Mouse (Mus musculus) cerebellum, postnatal 36 days (tissue): Measurements from ENCODE around the gene Hps3.
"Not testable (repeated sequence)": the region's sequence is repeated elsewhere in the genome, so short reads cannot be mapped to it uniquely, and the experiment has no call there.

Experiments
- DNase-seq, 2 experiments: peaks; one replicate each; pipeline ENCODE4 v3.0.0; 2021 to 2022; ENCODE audit warnings: mixed read lengths in 2 of 2

Hps3 gene

GRCm38 (mm10) chr3:20005611-20006010, 29.5 kb downstream of the Hps3 start:
- DNase-seq: peak; percentile 33 to 44

- DNase-seq: no peak
Observed at GRCm38 (mm10) chr3:20004422-20004821, 30.7 kb downstream of the Hps3 start.

GRCm38 (mm10) chr3:20002786-20003185, 32.3 kb downstream of the Hps3 start:
- DNase-seq: no peak

GRCm38 (mm10) chr3:20000806-20001205, 34.3 kb downstream of the Hps3 start:
- DNase-seq: no peak

- no peak for DNase-seq
Observed at GRCm38 (mm10) chr3:19999551-19999950, 35.6 kb downstream of the Hps3 start.

GRCm38 (mm10) chr3:19992388-19992787, 42.7 kb downstream of the Hps3 start:
- no peak for DNase-seq

- DNase-seq: no peak
Observed at GRCm38 (mm10) chr3:19990031-19990430, 45.1 kb downstream of the Hps3 start.

- no peak for DNase-seq
Observed at GRCm38 (mm10) chr3:19986123-19986522, 49.0 kb downstream of the Hps3 start.

- DNase-seq: no peak
Observed at GRCm38 (mm10) chr3:19982846-19983245, 52.3 kb downstream of the Hps3 start.

GRCm38 (mm10) chr3:19981156-19981555, 54.0 kb downstream of the Hps3 start:
- DNase-seq: no peak

- DNase-seq: no peak
Observed at GRCm38 (mm10) chr3:19978474-19978873, 56.6 kb downstream of the Hps3 start.

GRCm38 (mm10) chr3:19966072-19966471, 69.0 kb downstream of the Hps3 start:
- no peak for DNase-seq

GRCm38 (mm10) chr3:19965239-19965638, 69.9 kb downstream of the Hps3 start:
- no peak for DNase-seq

GRCm38 (mm10) chr3:19964625-19965188, 70.4 kb downstream of the Hps3 start:
- no peak for DNase-seq

- DNase-seq: no peak
Observed at GRCm38 (mm10) chr3:19962769-19963513, 72.2 kb downstream of the Hps3 start.

GRCm38 (mm10) chr3:19961341-19961740, 73.8 kb downstream of the Hps3 start:
- no peak for DNase-seq

- DNase-seq: no peak
Observed at GRCm38 (mm10) chr3:19960570-19961114, 74.5 kb downstream of the Hps3 start.

- DNase-seq: no peak
Observed at GRCm38 (mm10) chr3:19958983-19959382, 76.1 kb downstream of the Hps3 start.

GRCm38 (mm10) chr3:19958031-19958430, 77.1 kb downstream of the Hps3 start:
- DNase-seq: no peak

- no peak for DNase-seq
Observed at GRCm38 (mm10) chr3:19956885-19957284, 78.2 kb downstream of the Hps3 start, which contains the start of gene Cp. Gene Cp, plus strand, starts transcription at chr3:19957054.

GRCm38 (mm10) chr3:19953865-19954264, 81.2 kb downstream of the Hps3 start:
- DNase-seq: peak in 1 of 2 experiments; percentile 2

GRCm38 (mm10) chr3:19953425-19953824, 81.7 kb downstream of the Hps3 start:
- DNase-seq: no peak

- DNase-seq: not testable (repeated sequence)
Observed at GRCm38 (mm10) chr3:19949401-19949800, 85.7 kb downstream of the Hps3 start.

- no peak for DNase-seq
Observed at GRCm38 (mm10) chr3:19948552-19948951, 86.6 kb downstream of the Hps3 start.
